Mouse (Mus musculus) A20 (cell line): ENCODE results near the gene Ccnc.

Experiments
- DNase-seq: peaks from one replicate; pipeline ENCODE4 v3.0.0-alpha.2; 2011; ENCODE audit warnings: low read depth, low spot score

Gene Ccnc

GRCm38 (mm10) chr4:21727615-21728165, at the start of gene Ccnc:
Gene Ccnc, plus strand, starts transcription at chr4:21727701.
- DNase-seq = peak; percentile 94

DNA sequence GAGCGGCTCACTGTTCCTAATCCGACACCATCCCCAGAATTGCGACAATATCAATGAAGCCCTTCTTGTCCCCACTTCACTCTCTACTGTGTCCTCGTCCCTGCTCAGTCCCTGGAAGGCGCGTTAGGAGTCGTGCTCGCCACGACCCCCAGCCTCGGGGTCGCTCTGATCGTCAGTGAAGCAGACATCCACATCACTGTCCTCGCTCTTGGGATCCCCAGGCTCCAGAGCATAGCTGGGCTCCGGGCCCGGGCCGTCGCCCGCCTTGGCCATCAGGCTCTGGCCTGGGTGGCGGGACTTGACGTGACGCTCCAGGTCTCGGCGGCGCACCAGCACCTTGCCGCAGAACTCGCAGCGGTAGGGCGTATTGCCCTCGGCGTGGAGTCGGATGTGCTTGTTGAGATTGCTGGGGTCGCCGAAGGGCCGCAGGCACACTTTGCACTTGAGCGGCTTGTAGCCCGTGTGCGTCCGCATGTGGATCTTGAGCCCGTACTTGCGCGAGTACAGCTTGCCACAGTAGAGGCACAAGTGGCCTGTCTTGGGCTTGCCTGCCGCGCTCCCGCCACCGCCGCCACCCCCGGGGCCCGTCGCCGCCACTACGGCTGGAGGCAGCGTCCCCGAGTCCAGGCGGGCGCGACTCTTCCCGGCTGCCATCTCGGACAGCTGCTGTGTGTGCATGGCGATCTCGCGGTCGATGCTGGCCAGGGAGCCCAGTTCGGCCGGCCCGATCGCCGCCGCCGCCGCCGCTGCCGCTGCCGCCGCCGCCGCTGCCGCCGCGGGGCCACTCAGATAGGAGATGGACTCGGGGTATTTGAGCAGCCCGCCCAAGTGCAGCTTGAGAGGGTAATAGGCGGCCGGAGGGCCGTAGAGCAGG, 49.2 kb upstream of the Ccnc start:
- no peak for DNase-seq

GRCm38 (mm10) chr4:21678975-21679623, 48.4 kb upstream of the Ccnc start:
- DNase-seq = no peak

DNA sequence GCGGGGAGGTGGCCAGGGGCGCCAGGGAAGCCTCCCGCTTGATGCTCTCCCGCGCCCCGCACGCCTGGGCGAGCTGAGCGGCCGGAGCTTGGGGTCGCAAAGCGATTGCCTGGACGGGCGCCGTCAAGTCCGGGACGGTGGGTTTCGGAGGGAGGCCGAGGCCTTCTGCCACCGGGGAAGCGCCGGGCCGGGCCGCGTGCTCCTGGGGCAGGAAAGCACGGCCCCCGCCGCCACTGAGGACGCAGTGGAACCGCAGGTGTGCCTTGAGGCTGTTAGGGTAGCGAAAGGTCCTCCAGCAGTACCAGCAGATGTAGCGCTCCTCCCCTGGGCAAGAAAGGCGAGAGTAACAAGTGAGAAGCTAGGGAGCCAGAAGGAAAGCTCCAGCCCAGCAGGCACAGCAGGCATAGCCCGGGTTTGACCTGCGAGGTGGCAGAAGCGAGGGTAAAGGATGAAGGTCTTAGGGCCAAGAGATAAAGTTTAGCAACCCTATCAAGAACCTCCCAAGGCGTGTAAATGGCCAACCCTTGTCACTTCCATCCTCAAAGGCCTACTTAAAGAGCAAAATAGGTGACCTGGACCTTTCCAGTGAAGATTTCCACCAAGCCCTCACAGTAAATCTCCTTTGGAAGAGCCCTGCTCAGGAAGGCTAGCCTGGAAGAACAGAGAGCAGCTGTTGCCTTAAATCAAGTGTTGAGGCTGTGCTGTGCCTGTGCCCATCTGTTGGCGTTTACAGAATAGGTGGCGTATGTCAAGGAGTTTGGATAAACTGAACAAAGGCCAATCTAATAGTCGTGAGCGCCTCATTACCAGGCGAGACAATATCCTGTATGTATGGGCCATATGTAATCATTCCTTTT, 47.6 kb upstream of the Ccnc start:
- no peak for DNase-seq

DNA sequence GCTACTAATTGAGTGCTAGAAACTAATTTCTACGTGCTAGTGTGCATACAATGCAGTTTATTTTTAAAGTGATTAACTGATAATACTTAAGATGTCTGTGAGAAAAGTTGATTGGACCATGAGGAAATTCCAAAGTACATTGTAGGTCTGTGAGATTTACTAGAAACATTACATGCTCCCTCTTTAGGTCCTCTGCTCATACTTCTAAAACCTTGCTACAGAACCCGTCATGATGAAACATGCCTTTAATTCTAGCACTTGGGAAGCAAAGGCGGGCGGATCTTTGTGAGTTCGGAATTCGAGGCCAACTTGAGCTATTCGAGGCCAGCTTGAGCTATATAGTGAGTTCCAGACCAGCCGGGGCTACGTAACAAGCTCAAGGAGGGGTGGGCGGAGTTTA, 46.5 kb upstream of the Ccnc start:
- DNase-seq = no peak

DNA sequence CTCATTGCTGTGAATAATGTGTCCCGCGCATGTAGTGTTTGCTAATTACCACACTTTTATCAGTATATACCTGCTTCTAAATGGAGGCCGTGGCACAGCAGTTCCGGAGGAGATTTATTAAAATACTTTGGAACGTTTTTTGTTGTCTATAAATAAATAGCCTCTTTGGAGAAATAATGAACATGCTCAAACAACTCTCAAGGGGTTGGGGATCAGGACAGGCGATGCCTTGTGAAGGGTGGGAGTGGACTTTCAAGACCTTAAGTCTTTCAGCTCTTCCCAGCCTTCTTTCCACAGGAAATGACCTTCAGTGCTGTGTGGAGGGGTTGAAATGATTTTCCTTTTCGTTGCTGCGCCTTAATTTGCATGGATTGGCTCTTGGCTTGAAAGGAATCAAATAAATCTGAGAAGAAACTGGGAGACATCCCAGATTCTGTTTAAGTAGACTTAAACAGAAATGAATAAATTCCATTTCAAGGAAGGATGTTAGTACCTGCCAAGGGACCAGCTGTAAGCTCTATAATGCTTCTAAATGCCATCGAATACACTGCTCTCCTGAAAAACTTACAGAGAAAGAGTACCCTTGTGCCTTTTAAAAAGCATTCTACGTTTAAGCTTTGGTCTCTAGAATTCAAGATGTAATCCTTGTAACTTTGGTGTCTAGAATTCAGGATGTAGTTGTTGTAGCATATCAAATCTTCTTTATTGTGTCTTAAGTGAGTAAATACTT, 44.9 kb upstream of the Ccnc start:
- DNase-seq = no peak

- DNase-seq = no peak
Measured at GRCm38 (mm10) chr4:21684341-21684970, 43.0 kb upstream of the Ccnc start.

- DNase-seq = no peak
Measured at GRCm38 (mm10) chr4:21685595-21686091, 41.9 kb upstream of the Ccnc start, which contains the start of gene Prdm13. Gene Prdm13, minus strand, starts transcription at chr4:21685963.

DNA sequence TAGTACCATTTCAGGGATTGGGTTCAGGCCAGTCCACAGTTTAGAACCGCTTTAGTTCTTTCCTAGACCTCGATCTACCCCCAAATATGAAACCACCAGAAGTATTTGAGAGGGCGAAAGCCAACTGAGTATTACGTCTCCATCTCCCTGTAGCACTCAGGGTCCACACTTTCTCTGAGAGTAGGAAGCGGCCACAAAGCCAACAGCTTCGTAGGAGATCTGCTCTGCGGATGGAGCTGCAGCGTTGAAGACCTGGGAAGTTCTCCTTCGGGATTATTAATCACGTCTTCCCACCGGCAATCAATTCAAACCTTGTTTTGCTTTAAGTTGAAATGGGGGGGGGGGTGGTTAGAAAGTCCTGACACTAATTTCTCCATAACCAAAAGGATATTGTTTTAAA, 41.1 kb upstream of the Ccnc start:
- no peak for DNase-seq

GRCm38 (mm10) chr4:21686934-21687333, 40.6 kb upstream of the Ccnc start:
- no peak for DNase-seq

- no peak for DNase-seq
Measured at GRCm38 (mm10) chr4:21687783-21688702, 39.5 kb upstream of the Ccnc start.

DNA sequence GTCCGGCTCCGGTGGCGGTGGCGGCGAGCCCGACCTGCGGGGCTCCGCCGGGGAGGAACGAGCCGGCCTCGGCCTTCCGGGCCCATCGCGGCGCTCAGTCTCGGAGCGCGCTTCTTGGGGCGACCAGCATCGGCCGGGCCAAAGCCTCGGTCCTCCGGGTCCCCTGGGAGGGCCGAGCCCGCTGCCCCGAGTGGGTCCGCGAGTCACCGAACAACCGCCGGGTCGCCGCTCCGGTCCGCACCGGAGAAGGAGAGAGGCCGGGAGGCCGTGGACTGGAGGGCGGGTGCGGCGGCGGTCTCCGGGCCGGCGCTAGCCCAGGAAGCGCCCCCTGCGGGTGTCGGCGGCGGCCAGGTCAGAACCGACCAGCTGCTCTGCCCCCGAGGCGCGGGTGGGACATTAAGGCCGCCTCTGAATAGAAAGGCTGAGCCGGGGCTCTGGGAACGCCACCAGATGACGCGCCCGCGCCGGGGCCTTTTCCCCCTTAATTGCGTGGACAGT, 38.7 kb upstream of the Ccnc start:
- no peak for DNase-seq

DNA sequence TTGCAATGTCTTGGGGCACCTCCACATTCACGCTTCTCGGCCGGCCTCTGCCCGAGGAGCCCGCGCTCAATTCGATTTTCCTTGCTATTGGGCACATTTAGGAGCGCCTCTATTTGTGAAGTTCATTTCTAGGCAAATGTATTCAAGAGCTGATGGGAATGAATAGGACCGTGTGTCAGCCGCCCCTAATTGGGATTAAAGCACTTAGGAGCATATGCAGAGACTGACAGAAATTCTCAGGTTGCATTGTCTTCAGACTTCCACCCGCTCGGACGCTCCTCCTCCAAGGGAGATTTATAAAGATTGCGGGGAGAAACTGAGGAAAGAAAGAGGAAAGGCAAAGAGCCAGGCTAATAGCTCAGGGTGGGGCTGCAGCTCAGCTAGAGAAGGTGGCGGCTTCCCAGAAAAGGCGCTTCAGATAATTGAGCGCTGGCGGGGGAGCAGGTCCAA, 38.0 kb upstream of the Ccnc start:
- DNase-seq = no peak

GRCm38 (mm10) chr4:21690221-21690620, 37.3 kb upstream of the Ccnc start:
- no peak for DNase-seq

DNA sequence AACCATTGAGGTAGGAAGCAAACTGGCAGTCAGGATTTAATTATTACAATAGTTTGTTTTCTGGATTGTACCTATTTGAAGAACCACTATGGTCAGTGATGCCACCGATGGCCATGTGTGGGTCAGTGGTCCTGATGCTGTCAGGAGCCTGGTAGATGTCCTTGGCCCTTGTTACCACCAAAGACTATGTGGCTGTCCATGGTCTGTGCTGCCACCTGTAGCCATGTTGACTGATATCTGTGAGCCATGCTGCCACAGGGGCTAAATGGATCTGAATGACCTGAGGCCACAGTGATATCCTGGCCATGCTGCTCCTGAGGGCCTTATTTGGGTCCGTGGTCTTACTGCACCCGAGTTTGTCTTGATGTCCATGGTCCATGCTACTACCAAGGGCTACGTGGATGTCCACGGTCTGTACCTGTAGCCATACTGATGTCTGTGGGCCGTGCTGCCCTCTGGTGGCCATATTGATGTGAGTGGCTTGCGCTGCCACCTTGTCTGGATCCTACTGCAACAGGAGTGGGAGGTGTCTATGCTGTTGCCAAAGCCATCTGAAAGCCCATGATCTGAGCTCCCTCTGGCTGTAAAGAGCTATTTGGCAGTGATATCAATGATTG, 31.8 kb upstream of the Ccnc start:
- peak; percentile 70 for DNase-seq

GRCm38 (mm10) chr4:21705046-21705445, 22.5 kb upstream of the Ccnc start:
- no peak for DNase-seq

DNA sequence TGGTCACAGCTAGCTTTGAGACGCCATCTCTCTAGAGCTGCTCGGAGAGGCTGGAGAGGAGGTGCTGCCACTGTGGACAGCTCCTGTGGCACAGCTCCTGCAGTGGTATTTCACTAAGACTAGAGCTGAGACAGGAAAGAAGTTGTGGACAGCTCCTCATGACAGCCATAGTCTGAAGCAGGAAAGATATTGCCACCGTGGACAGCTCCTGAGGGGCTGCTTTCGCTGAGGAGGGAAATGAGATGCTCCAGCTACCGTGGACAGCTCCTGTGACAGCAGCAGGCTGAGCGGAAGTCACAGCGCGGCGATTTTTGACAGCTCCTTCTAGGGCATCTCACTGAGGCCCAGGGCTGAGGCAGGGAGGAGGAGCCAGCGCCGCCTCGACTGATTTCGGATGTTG, 15.4 kb upstream of the Ccnc start:
- peak; percentile 87 for DNase-seq

DNA sequence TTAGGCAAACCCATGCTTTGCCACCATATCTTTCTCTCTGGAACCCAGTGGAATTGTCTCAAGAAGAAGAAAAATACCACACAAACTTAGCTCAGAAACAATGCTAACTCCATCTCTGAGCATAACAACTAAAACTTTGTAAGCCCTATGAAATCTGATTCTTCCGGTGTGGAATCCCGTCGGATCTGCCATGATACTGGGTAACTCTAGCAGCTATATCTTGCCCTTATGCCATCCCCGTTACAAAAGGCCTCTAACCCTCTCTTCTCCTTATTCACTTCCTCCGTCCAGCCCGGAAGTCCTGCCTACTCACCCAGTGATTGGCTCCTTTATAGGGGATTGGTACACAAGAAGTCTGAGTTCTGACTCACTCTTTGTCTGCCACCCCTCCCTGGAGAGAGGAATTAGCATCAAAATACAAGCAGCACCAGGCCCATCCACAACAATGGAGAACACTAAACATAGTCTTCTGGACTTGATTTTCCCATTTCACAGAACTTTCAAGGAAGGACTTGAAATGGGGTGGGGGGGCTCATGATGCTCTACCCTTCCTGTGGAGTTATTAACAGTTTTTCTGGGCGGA, 4.7 kb upstream of the Ccnc start:
- no peak for DNase-seq
